18 mouse cellular contexts compared by ENCODE assay signal in the genomic region with DNA sequence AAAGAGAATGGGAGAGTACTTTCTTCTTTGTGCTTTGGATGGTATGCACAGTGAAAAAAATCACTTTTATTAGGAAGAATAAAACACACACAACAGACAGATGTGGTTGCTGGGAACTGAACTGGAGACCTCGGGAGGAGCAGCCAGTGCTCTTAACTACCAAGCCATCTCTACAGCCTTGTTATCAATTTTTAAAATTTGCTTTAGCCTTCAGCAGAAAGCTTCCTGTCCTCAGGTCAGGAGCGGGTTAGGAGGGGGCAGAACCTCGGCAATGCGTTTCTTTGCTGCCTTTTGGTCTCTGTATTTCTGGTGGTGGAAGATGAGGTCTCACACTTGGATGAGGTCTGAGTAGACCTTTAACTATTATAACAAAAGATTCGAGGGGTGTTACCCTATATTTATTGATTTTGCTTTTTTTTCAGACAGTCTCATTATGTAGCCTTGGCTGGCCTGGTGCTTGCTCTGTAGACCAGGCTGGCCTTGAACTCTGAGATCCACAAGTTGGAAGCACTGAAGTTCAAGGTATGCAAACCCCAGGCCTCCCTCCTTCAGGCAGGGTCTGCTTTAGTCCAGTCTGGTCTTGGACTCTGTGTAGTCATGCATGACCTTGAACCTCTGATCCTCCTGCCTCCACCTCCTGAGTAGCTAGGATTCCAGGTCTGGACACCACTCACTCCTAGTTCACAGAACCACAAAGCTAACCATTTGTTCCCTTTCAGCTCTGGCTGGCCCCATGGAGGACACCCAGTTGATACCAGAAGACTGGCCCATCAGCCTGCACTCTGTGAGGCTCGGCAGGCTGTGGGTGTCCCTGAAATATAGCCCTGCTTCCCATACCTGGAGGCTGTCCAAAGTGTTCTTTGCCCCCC. TPM values are rescaled to one million over a fixed set of nuclear protein-coding genes. Genes with fewer than 3 reads are reported as not detected.
A peak's percentile ranks its signal among the peaks of the same experiment; 100 is the strongest.
DNase-seq lines count a peak whose midpoint lies in the region; ATAC-seq and TF ChIP-seq lines count a peak whose summit lies in the region.
"Had no signal": no experiment of that assay in that cellular context is flagged by ENCODE, and none has a peak within 500 bp of the region (broad histone marks: within the 10 kb centered on the region; RNA-seq: fewer than 3 reads in every experiment).

No protein-coding gene starts in this region.

- no peaks in the 10 kb centered on the region for H3K27me3 ChIP-seq in heart, embryonic 10.5 days (ENCODE audit: insufficient read depth, poor library complexity, severe bottlenecking)
- no peaks in the 10 kb centered on the region for H3K27me3 ChIP-seq in thymus, adult 2 months (ENCODE audit: control insufficient read depth, insufficient read depth, low read length)
- H3K27me3 ChIP-seq in hindbrain, embryonic 12.5 days, result no peaks in the 10 kb centered on the region
- H3K27me3 ChIP-seq: limb, embryonic 15.5 days had no signal

- H3K36me3 ChIP-seq in heart, embryonic 10.5 days, result peaks cover 10% of the 10 kb centered on the region
- peaks cover 4% of the 10 kb centered on the region; the same call in 1 of the 2 replicates for H3K36me3 ChIP-seq in thymus, adult 2 months (ENCODE audit: control insufficient read depth, insufficient read depth, low read length)
- H3K36me3 ChIP-seq in hindbrain, embryonic 12.5 days, result peaks cover 3% of the 10 kb centered on the region; the same call in 1 of the 2 replicates
- H3K36me3 ChIP-seq: forebrain, embryonic 12.5 days; hindbrain, embryonic 15.5 days had no signal

- H3K9ac ChIP-seq in hindbrain, embryonic 12.5 days, result no peak overlapping the region
- H3K9ac ChIP-seq: forebrain, embryonic 12.5 days; hindbrain, embryonic 15.5 days; limb, embryonic 15.5 days; midbrain, embryonic 12.5 days had no signal

- TF ChIP-seq POLR2A in thymus, adult 2 months (IDR thresholded peaks at IDR 0.05; ENCODE audit: control insufficient read depth, extremely low read depth, insufficient read depth, low read length, poor library complexity), result no peak

- 78% methylated on average over 6 of the region's 6 CpGs for WGBS in heart, embryonic 10.5 days
- 10% methylated on average over 6 of the region's 6 CpGs for WGBS in thymus, adult 2 months
- 84% methylated on average over 6 of the region's 6 CpGs for WGBS in hindbrain, embryonic 12.5 days

- TF ChIP-seq CTCF in thymus, adult 2 months (IDR thresholded peaks at IDR 0.05; ENCODE audit: borderline replicate concordance, control insufficient read depth, extremely low read depth, insufficient read depth, low read length, poor library complexity), result no peak

- H3K4me3 ChIP-seq in heart, embryonic 10.5 days, result no peak overlapping the region
- H3K4me3 ChIP-seq in thymus, adult 2 months (ENCODE audit: control insufficient read depth, insufficient read depth, low read length), result peak overlapping the region; percentile 31
- H3K4me3 ChIP-seq in hindbrain, embryonic 12.5 days, result no peak overlapping the region
- H3K4me3 ChIP-seq: forebrain, embryonic 12.5 days; hindbrain, embryonic 15.5 days; limb, embryonic 15.5 days; midbrain, embryonic 12.5 days had no signal

- peaks cover 42% of the 10 kb centered on the region for H3K4me1 ChIP-seq in heart, embryonic 10.5 days
- peaks cover 62% of the 10 kb centered on the region for H3K4me1 ChIP-seq in thymus, adult 2 months (replicated peaks; ENCODE audit: control insufficient read depth, insufficient read depth, low read length)
- H3K4me1 ChIP-seq in hindbrain, embryonic 12.5 days, result peaks cover 27% of the 10 kb centered on the region

- no peaks in the 10 kb centered on the region for H3K9me3 ChIP-seq in heart, embryonic 10.5 days
- no peaks in the 10 kb centered on the region for H3K9me3 ChIP-seq in hindbrain, embryonic 12.5 days (replicated peaks)
- H3K9me3 ChIP-seq: forebrain, embryonic 12.5 days; hindbrain, embryonic 15.5 days; limb, embryonic 15.5 days; midbrain, embryonic 12.5 days had no signal

- no peak overlapping the region for H3K4me2 ChIP-seq in hindbrain, embryonic 12.5 days (replicated peaks)
- H3K4me2 ChIP-seq: forebrain, embryonic 12.5 days; hindbrain, embryonic 15.5 days; limb, embryonic 15.5 days; midbrain, embryonic 12.5 days had no signal

- intact Hi-C loops in heart, postnatal 14 days (cut with DNase I), result no loop called here

- no peak for DNase-seq in heart, embryonic 10.5 days (ENCODE audit: low spot score)
- DNase-seq in heart, postnatal 14 days, result no peak
- no peak for DNase-seq in thymus, adult 2 months
- DNase-seq in thymus, postnatal 14 days, result no peak
- peak; percentile 43 for DNase-seq in induced T-regulatory cell, adult 2 months (ENCODE audit: low read depth)
- DNase-seq in urinary bladder, adult 2 months (ENCODE audit: low spot score), result no peak
- no peak for DNase-seq in testis, postnatal 14 days (ENCODE audit: low spot score)
- DNase-seq: cerebellum, postnatal 10 days; gastrocnemius, postnatal 25 days; heart, postnatal 10 days; kidney, adult 2 months; lung, postnatal 14 days; right cerebral cortex, postnatal 25 days had no signal

- ATAC-seq in hindbrain, embryonic 12.5 days (ENCODE audit: low FRiP score), result no peak

- H3K27ac ChIP-seq in heart, embryonic 10.5 days, result 0 out of 2 replicates have a peak overlapping the region, but pooled peaks have one; percentile 16
- peak overlapping the region; percentile 88 for H3K27ac ChIP-seq in thymus, adult 2 months (ENCODE audit: control insufficient read depth, insufficient read depth, low read length)
- H3K27ac ChIP-seq in hindbrain, embryonic 12.5 days, result no peak overlapping the region
- H3K27ac ChIP-seq: forebrain, embryonic 12.5 days; hindbrain, embryonic 15.5 days; limb, embryonic 15.5 days; midbrain, embryonic 12.5 days had no signal

RNA-seq across cellular contexts. Expression of a gene that starts 4.2 kb away (rescaled TPM):
- polyA plus RNA-seq in heart, embryonic 10.5 days (2016; fragmentation: Nextera tagmentation; extraction: Ambion mirVana), result 143 and 145 TPM in 2 replicates
- total RNA-seq in heart, postnatal 14 days (2021), result 10 to 100 TPM; 14.9 to 21.4 TPM
- 781 and 799 TPM in 2 replicates for polyA plus RNA-seq in thymus, adult 2 months (2012; rRNA removed)
- 43.9 and 50.9 TPM in 2 replicates for polyA plus RNA-seq in hindbrain, embryonic 12.5 days (2016; fragmentation: Nextera tagmentation; extraction: Ambion mirVana)
- 51.0 and 56.9 TPM in 2 replicates for polyA plus RNA-seq in urinary bladder, adult 2 months (2012; rRNA removed)

RNA-seq across cellular contexts. Expression of a gene that starts 46.5 kb away (rescaled TPM):
- polyA plus RNA-seq in heart, embryonic 10.5 days (2016; fragmentation: Nextera tagmentation; extraction: Ambion mirVana), result 39.4 and 47.3 TPM in 2 replicates
- total RNA-seq in heart, postnatal 14 days (2021), result 10 to 100 TPM; 28.4 to 30.4 TPM
- polyA plus RNA-seq in thymus, adult 2 months (2012; rRNA removed), result 72.4 and 76.2 TPM in 2 replicates
- 25.8 and 26.0 TPM in 2 replicates for polyA plus RNA-seq in hindbrain, embryonic 12.5 days (2016; fragmentation: Nextera tagmentation; extraction: Ambion mirVana)
- polyA plus RNA-seq in urinary bladder, adult 2 months (2012; rRNA removed), result 40.3 and 41.4 TPM in 2 replicates
